Mouse (Mus musculus) megakaryocyte, embryonic 14.5 days (primary cell): ENCODE results near the gene Krt35.

Experiments used
- FLI1 ChIP-seq: IDR thresholded peaks from 2 replicates; pipeline ENCODE4 v1.6.1; 2012; ENCODE audit warnings: low read length, inconsistent platforms, mixed read lengths
- GATA1 ChIP-seq: IDR thresholded peaks from 3 replicates; pipeline ENCODE4 v1.6.1; 2012; ENCODE audit warnings: mixed read lengths, low read length, inconsistent platforms, borderline replicate concordance

- TF ChIP-seq GATA1 (no peak), FLI1 (no peak)
Measured at GRCm38 (mm10) chr11:100067293-100068036, 28.6 kb downstream of the Krt35 start.
